Mouse (Mus musculus) left cerebral cortex, adult 11 months (tissue): ENCODE data around the gene Gm20388.

ENCODE experiments used
- DNase-seq: peaks from one replicate; pipeline ENCODE4 v3.0.0; 2022; ENCODE audit warnings: low spot score

The Gm20388 gene

GRCm38 (mm10) chr8:120847735-120848134, 937.1 kb downstream of the Gm20388 start:
- DNase-seq = no peak

- no peak for DNase-seq
Observed at GRCm38 (mm10) chr8:120848434-120848833, 937.8 kb downstream of the Gm20388 start.

DNA sequence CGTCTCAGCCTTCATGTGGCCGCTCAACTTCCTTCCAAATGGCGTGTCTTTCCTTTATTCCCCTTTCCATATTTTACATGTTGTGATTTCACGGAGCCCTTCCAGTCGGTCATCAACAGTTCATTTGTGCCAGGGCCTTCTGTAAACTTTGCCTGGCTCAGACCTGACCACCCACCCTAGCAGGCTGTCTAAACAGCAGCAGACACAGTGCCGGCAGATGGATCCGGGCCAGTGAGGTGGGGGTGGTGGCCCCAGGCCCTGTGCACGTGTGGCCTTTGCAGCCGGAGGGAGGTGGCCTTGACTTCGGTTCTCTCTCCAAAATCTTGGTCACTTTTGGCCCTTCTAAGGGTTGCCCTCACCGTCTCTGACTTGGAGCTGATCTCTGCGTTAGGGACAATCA, 940.8 kb downstream of the Gm20388 start:
- DNase-seq = no peak

- DNase-seq = no peak
Observed at GRCm38 (mm10) chr8:120859881-120860280, 949.2 kb downstream of the Gm20388 start.

GRCm38 (mm10) chr8:120860423-120861126, 949.9 kb downstream of the Gm20388 start:
- DNase-seq = no peak

- DNase-seq = no peak
Observed at GRCm38 (mm10) chr8:120863683-120864082, 953.0 kb downstream of the Gm20388 start.

DNA sequence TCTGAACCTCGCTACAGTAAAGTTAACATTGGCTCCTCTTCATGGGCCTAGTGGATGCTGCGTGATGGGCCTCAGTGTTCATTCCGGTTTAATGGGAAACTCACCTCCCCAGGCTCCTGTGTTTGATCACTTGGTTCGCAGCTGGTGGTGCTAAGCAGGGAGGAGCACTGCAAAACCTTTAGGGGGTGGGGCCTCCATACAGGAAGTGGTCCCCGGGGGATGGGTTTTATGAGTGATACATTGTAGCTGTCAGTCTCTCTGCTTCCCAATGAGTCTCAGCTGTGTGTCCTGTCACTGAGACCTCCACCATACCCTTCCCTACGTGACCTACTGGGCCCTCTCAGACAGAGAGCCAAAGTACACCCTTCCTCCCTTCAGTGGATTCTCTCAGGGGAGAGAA, 956.7 kb downstream of the Gm20388 start:
- DNase-seq = no peak

DNA sequence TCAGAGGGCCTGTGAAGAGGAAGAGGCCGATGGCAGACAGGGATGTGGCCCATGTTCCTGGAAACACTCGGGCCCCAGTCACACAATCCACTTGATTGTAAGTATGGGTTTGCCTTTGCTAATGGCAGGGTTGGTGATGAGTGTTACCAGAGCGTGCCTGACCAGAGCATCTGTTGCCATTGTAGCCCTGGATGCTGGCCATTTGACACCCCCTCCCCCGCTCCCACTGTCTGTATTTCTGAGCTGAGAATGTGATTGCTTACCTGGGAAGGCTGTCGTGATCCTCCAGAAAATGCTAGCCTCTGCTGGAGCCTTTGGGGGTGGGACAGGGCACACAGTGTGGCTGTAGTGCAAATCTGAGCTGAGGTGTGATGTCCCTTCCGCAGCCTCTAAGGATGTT, 962.0 kb downstream of the Gm20388 start:
- no peak for DNase-seq

GRCm38 (mm10) chr8:120876010-120876918, 965.6 kb downstream of the Gm20388 start:
- DNase-seq = no peak

- no peak for DNase-seq
Observed at GRCm38 (mm10) chr8:120877005-120877404, 966.4 kb downstream of the Gm20388 start.

- no peak for DNase-seq
Observed at GRCm38 (mm10) chr8:120879928-120880327, 969.3 kb downstream of the Gm20388 start.

GRCm38 (mm10) chr8:120881634-120882033, 971.0 kb downstream of the Gm20388 start:
- no peak for DNase-seq

DNA sequence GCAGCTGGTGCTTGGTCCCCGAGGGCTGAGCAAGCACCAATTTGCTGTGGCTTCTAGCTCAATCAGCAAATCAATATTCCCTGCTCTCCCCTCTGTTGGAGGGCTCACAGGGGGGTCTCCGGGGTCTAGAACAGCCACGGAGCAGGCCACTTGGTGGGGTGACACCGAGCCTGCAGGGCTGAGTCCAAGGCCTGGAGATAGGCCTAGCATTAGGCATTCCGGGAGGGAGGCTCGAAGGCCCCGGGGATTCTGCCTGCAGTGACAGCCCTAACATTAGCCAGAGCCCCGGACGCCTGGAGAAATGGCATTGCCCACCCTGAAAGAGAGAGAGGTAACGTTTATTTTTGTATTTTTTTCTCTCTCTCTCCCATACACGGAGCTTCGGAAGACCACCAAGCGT, 972.0 kb downstream of the Gm20388 start:
- DNase-seq = no peak

DNA sequence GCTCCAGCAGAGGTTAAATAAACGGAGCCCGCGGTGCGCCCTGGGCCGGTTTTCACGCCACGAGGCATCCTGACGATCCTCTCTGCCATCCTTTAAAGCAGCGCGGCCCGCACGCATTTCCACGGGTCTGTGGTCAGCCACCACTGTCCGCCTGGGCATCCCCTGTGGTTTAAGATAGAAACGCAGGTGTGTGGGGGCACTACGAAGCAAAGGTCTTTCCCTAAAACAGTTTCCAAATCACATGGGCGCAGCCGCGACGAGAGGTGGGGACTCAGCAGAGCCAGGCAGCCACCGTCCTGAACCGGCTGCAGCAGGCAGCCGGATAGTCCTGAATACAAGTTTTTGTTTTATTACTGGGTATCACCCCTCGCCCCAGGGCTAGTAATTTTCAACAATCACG, 972.7 kb downstream of the Gm20388 start:
- DNase-seq = no peak

DNA sequence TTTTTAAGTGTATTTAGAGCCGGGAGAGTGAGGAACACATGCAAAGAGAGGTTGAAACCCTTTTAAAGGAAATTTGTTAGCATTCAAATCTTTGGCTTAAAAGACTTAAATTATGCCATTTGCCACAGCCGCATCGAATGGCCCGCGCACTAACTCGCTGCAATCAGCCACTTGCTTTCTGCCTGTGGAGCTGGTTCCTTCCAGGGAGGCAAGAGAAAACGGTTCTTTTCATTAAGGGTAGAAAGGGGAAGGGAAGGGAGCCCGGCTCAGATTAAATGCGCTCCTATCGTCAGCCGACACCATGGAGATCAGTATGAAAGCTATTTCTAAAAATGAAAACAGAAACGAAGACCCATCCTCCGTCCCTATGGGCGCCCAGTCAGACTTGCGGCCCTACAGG, 973.2 kb downstream of the Gm20388 start:
- DNase-seq = no peak

DNA sequence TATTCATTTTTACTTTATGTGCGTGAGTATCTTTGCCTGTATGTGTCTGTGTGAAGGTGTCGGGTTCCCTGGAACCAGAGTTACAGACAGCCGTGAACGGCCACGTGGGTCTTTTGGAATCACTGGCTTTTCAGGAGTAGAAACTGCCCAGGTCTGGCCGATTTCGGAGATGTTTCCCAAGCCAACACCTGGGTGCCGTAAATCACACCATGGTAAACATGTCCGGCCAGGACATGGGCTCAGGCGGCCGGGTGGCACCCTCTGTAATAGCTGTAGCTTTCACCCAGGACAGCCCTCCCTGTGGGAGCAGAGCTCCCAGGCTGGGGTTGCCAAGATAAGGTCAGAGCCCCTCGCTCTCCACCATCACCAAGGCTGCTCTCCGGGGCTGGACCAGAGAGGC, 974.2 kb downstream of the Gm20388 start:
- DNase-seq = no peak

DNA sequence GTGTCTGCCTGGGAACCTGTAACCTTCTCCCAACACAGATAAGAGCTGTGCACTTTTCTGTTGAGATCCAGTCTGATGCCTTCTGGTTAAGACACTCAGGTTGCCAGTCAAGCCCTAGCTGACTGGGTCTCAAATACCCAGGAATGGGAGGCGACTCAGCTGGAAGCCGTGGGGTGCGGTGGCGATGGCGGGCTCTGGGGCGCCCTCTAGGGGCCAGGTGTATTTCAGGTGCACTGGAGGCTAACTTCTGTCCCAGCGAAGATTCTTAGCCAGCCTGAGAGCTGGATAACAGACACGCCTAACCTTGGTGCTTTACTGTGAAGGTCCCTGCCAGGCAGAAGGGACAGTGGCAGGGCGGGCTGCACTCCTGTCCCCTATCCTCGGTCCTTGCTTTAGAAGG, 976.6 kb downstream of the Gm20388 start:
- DNase-seq = no peak

- DNase-seq = no peak
Observed at GRCm38 (mm10) chr8:120888005-120888404, 977.4 kb downstream of the Gm20388 start.

DNA sequence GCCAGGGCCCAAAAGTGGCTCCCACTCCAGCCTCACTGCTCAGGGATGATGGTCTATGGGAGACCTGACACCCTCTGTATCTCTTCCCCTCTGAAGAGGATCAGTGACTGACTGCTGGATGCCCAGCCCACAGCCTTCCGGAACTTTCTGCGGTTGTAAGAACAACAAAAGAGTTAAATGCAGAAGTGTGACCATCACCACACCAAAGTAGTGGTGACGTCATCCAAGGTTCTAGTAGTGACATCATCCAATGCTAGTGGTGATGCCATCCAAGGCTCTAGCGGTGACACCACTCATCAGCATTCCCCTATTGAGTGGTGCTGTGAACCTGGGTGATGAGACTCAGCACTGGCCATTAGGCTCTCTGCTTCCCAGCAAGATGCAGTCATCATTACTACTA, 978.5 kb downstream of the Gm20388 start:
- DNase-seq = no peak

GRCm38 (mm10) chr8:120890068-120890467, 979.4 kb downstream of the Gm20388 start:
- no peak for DNase-seq

DNA sequence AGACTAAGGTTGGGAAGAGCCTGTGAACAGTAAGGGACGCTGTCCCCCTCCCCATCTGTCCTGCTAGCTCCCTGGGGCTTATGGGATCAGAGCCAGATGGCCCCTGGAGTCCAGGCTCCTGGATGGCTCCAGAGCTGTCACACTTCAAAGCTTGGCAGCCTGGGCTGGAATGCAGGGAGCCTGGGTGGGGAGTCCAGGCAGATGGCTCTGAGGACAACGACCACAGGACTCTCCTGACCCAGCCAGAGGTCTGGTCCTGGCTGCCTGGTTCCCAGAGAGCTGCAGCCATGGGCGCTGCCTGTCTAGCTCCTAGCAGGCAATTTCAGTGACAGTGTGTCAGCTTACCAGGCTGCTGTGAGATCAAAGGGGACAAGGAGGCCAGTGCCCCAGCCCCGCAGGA, 984.4 kb downstream of the Gm20388 start:
- DNase-seq = no peak

DNA sequence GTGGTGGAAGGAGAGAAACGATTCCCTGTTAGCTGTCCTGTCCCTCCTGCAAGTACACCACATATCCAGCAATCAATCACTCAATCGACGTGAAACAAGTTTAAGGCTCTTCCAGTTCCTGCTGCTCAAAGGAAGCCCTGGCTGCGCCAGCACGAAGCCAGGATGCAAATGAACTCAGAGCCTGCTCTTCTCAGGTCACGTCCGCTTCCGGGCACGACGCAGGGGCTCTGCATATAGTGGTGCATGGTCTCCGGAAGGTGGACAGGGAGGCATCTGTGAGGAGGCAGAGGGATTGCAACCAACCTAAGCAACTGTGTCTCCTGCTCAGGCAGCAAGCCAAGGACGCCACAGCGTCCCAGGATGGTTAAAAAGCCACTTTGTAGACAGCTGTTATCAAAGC, 985.0 kb downstream of the Gm20388 start:
- no peak for DNase-seq

- DNase-seq = no peak
Observed at GRCm38 (mm10) chr8:120896203-120896602, 985.6 kb downstream of the Gm20388 start.
